ENCODE assay signal across 19 mouse cellular contexts in genomic region chr11:4861816-4862604, GRCm38 (mm10). TPM values are rescaled to one million over a fixed set of nuclear protein-coding genes. Genes with fewer than 3 reads are reported as not detected.
DNase-seq lines count a peak whose midpoint lies in the region; ATAC-seq and TF ChIP-seq lines count a peak whose summit lies in the region.
"Had no signal": no experiment of that assay in that cellular context is flagged by ENCODE, and none has a peak within 500 bp of the region (broad histone marks: within the 10 kb centered on the region; RNA-seq: fewer than 3 reads in every experiment).

No protein-coding gene starts in this region.

- H3K4me2 ChIP-seq in kidney, postnatal 0 days (ENCODE audit: low read length): no peak overlapping the region
- H3K4me2 ChIP-seq in embryonic facial prominence, embryonic 11.5 days (ENCODE audit: low read depth, low read length): no peak overlapping the region
- no peak overlapping the region for H3K4me2 ChIP-seq in midbrain, postnatal 0 days (ENCODE audit: low read depth, low read length, poor library complexity, severe bottlenecking)
- H3K4me2 ChIP-seq: forebrain, embryonic 15.5 days; hindbrain, embryonic 15.5 days; lung, embryonic 14.5 days; stomach, embryonic 15.5 days had no signal

- no peaks in the 10 kb centered on the region; the same call in 1 of the 2 replicates for H3K4me1 ChIP-seq in kidney, postnatal 0 days (replicated peaks; ENCODE audit: insufficient read depth, low read length)
- H3K4me1 ChIP-seq in embryonic facial prominence, embryonic 11.5 days (ENCODE audit: control insufficient read depth, insufficient read depth, low read length): no peaks in the 10 kb centered on the region; the same call in 1 of the 2 replicates
- H3K4me1 ChIP-seq in midbrain, postnatal 0 days (ENCODE audit: insufficient read depth, low read length): no peaks in the 10 kb centered on the region
- H3K4me1 ChIP-seq: forebrain, embryonic 15.5 days; hindbrain, embryonic 15.5 days; stomach, embryonic 15.5 days had no signal

- ATAC-seq in kidney, postnatal 0 days (replicated peaks; ENCODE audit: low FRiP score, low read depth): no peak
- ATAC-seq in embryonic facial prominence, embryonic 11.5 days (replicated peaks; ENCODE audit: insufficient number of reproducible peaks, low FRiP score, low TSS enrichment, low read depth): 0 out of 2 replicates have a peak, but pooled peaks have one; percentile 59
- no peak for ATAC-seq in midbrain, postnatal 0 days (ENCODE audit: low FRiP score)
- ATAC-seq: forebrain, embryonic 15.5 days had no signal

- H3K4me3 ChIP-seq in kidney, postnatal 0 days (replicated peaks; ENCODE audit: low read depth, low read length): no peak overlapping the region
- no peak overlapping the region for H3K4me3 ChIP-seq in embryonic facial prominence, embryonic 11.5 days (ENCODE audit: low read depth, low read length)
- no peak overlapping the region for H3K4me3 ChIP-seq in midbrain, postnatal 0 days (ENCODE audit: low read depth, low read length)
- H3K4me3 ChIP-seq: forebrain, embryonic 15.5 days; hindbrain, embryonic 15.5 days; stomach, embryonic 15.5 days had no signal

- 30% methylated on average over 11 of the region's 11 CpGs for WGBS in kidney, postnatal 0 days
- WGBS in embryonic facial prominence, embryonic 11.5 days: 34% methylated on average over 11 of the region's 11 CpGs
- WGBS in midbrain, postnatal 0 days: 41% methylated on average over 11 of the region's 11 CpGs

- H3K9me3 ChIP-seq in kidney, postnatal 0 days (replicated peaks; ENCODE audit: low read length): no peaks in the 10 kb centered on the region
- no peaks in the 10 kb centered on the region for H3K9me3 ChIP-seq in embryonic facial prominence, embryonic 11.5 days (replicated peaks; ENCODE audit: control insufficient read depth, low read length)
- H3K9me3 ChIP-seq in midbrain, postnatal 0 days (ENCODE audit: low read length): no peaks in the 10 kb centered on the region
- H3K9me3 ChIP-seq: forebrain, embryonic 15.5 days; hindbrain, embryonic 15.5 days; stomach, embryonic 15.5 days had no signal

- peak; percentile 48 for DNase-seq in kidney, postnatal 0 days (ENCODE audit: low spot score)
- DNase-seq in kidney, postnatal 10 days: no peak
- peak; percentile 49 for DNase-seq in ES-CJ7 (ENCODE audit: low read depth, low spot score)
- DNase-seq in embryonic facial prominence, embryonic 11.5 days (ENCODE audit: low spot score): peak; percentile 83
- DNase-seq in midbrain, postnatal 0 days (ENCODE audit: low spot score): no peak
- DNase-seq in adrenal gland, adult (ENCODE audit: inconsistent age in 2 of 2, low spot score in 1 of 2): no peak
- DNase-seq in heart, adult 9 months (ENCODE audit: low spot score in 2 of 2): no peak
- DNase-seq in neural tube, embryonic 10.5 days (ENCODE audit: extremely low spot score, low spot score): no peak
- DNase-seq: adrenal gland, postnatal 36 days; cerebellum, adult 9-11 months; heart, adult 18-20 months; kidney, adult 11 months; lung, embryonic 14.5 days; right cerebral cortex, adult 18-20 months; spleen, adult 18-20 months; thymus, postnatal 36 days had no signal

- no peaks in the 10 kb centered on the region for H3K36me3 ChIP-seq in kidney, postnatal 0 days (ENCODE audit: insufficient read depth, low read length)
- no peaks in the 10 kb centered on the region for H3K36me3 ChIP-seq in embryonic facial prominence, embryonic 11.5 days (replicated peaks; ENCODE audit: control insufficient read depth, insufficient read depth, low read depth, low read length)
- H3K36me3 ChIP-seq in midbrain, postnatal 0 days (ENCODE audit: insufficient read depth, low read length): no peaks in the 10 kb centered on the region
- H3K36me3 ChIP-seq: forebrain, embryonic 15.5 days; hindbrain, embryonic 15.5 days; stomach, embryonic 15.5 days had no signal

- H3K9ac ChIP-seq in kidney, postnatal 0 days (ENCODE audit: low read depth, low read length): no peak overlapping the region
- no peak overlapping the region for H3K9ac ChIP-seq in embryonic facial prominence, embryonic 11.5 days (replicated peaks; ENCODE audit: low read length)
- H3K9ac ChIP-seq in midbrain, postnatal 0 days (replicated peaks; ENCODE audit: low read length, poor library complexity, severe bottlenecking): 0 out of 2 replicates have a peak overlapping the region, but pooled peaks have one; percentile 19
- H3K9ac ChIP-seq: forebrain, embryonic 15.5 days; hindbrain, embryonic 15.5 days; lung, embryonic 14.5 days; stomach, embryonic 15.5 days had no signal

- no peak for TF ChIP-seq CTCF in kidney, postnatal 0 days (IDR thresholded peaks at IDR 0.05; ENCODE audit: low read depth)
- no peak for TF ChIP-seq CTCF in midbrain, postnatal 0 days (IDR thresholded peaks at IDR 0.05)

- H3K27ac ChIP-seq in kidney, postnatal 0 days: 0 out of 2 replicates have a peak overlapping the region, but pooled peaks have one; percentile 13
- H3K27ac ChIP-seq in embryonic facial prominence, embryonic 11.5 days (replicated peaks; ENCODE audit: low read depth, low read length): peak overlapping the region; percentile 0; the same call in 1 of the 2 replicates
- no peak overlapping the region for H3K27ac ChIP-seq in midbrain, postnatal 0 days (ENCODE audit: low read depth, low read length)
- H3K27ac ChIP-seq: forebrain, embryonic 15.5 days; hindbrain, embryonic 15.5 days; stomach, embryonic 15.5 days had no signal

- no peaks in the 10 kb centered on the region for H3K27me3 ChIP-seq in kidney, postnatal 0 days (ENCODE audit: insufficient read depth, low read length)
- no peaks in the 10 kb centered on the region for H3K27me3 ChIP-seq in embryonic facial prominence, embryonic 11.5 days (ENCODE audit: control insufficient read depth, insufficient read depth, low read length)
- H3K27me3 ChIP-seq in midbrain, postnatal 0 days (ENCODE audit: insufficient read depth, low read length): no peaks in the 10 kb centered on the region
- H3K27me3 ChIP-seq: forebrain, embryonic 15.5 days; hindbrain, embryonic 15.5 days; stomach, embryonic 15.5 days had no signal

RNA-seq across cellular contexts. Expression of gene Nipsnap1, which starts 11.7 kb away (rescaled TPM):
- 82.0 and 90.8 TPM in 2 replicates for polyA plus RNA-seq in kidney, postnatal 0 days (2015; fragmentation: Nextera tagmentation; extraction: Ambion mirVana)
- 78.9 and 79.9 TPM in 2 replicates for polyA plus RNA-seq in embryonic facial prominence, embryonic 11.5 days (2014; fragmentation: Nextera tagmentation; extraction: Ambion mirVana)
- 133 and 170 TPM in 2 replicates for total RNA-seq in midbrain, postnatal 0 days (2014; rRNA removed)
- polyA plus RNA-seq in midbrain, postnatal 0 days (2015; fragmentation: Nextera tagmentation; extraction: Ambion mirVana): 130 and 133 TPM in 2 replicates

RNA-seq across cellular contexts. Expression of gene Nf2, which starts 12.7 kb away (rescaled TPM):
- 33.3 and 35.6 TPM in 2 replicates for polyA plus RNA-seq in kidney, postnatal 0 days (2015; fragmentation: Nextera tagmentation; extraction: Ambion mirVana)
- 52.1 and 52.3 TPM in 2 replicates for polyA plus RNA-seq in embryonic facial prominence, embryonic 11.5 days (2014; fragmentation: Nextera tagmentation; extraction: Ambion mirVana)
- total RNA-seq in midbrain, postnatal 0 days (2014; rRNA removed): 103 and 107 TPM in 2 replicates
- 48.4 and 51.5 TPM in 2 replicates for polyA plus RNA-seq in midbrain, postnatal 0 days (2015; fragmentation: Nextera tagmentation; extraction: Ambion mirVana)

RNA-seq across cellular contexts. Expression of gene Thoc5, which starts 33.1 kb away (rescaled TPM):
- polyA plus RNA-seq in kidney, postnatal 0 days (2015; fragmentation: Nextera tagmentation; extraction: Ambion mirVana): 27.3 and 29.8 TPM in 2 replicates
- 55.0 and 56.1 TPM in 2 replicates for polyA plus RNA-seq in embryonic facial prominence, embryonic 11.5 days (2014; fragmentation: Nextera tagmentation; extraction: Ambion mirVana)
- total RNA-seq in midbrain, postnatal 0 days (2014; rRNA removed): 44.9 and 48.4 TPM in 2 replicates
- polyA plus RNA-seq in midbrain, postnatal 0 days (2015; fragmentation: Nextera tagmentation; extraction: Ambion mirVana): 44.6 and 45.2 TPM in 2 replicates

Comparison
In these comparisons a context has a peak if more than half of its experiments do, and no peak if none do; other contexts are left out.
1. DNase-seq: peak in kidney, postnatal 0 days (single experiment), ES-CJ7 (single experiment) and embryonic facial prominence, embryonic 11.5 days (single experiment); none in kidney, postnatal 10 days (single experiment), midbrain, postnatal 0 days (single experiment), adrenal gland, adult (0 of 2), heart, adult 9 months (0 of 2) and neural tube, embryonic 10.5 days (single experiment).